Mouse (Mus musculus): ENCODE measurements around the gene Scd2. TPM values are rescaled to one million over a fixed set of nuclear protein-coding genes. Genes with fewer than 3 reads are reported as not detected.

Scd2 gene
- polyA plus RNA-seq, 1 experiment from 2014 or later = 51.1 TPM

DNA sequence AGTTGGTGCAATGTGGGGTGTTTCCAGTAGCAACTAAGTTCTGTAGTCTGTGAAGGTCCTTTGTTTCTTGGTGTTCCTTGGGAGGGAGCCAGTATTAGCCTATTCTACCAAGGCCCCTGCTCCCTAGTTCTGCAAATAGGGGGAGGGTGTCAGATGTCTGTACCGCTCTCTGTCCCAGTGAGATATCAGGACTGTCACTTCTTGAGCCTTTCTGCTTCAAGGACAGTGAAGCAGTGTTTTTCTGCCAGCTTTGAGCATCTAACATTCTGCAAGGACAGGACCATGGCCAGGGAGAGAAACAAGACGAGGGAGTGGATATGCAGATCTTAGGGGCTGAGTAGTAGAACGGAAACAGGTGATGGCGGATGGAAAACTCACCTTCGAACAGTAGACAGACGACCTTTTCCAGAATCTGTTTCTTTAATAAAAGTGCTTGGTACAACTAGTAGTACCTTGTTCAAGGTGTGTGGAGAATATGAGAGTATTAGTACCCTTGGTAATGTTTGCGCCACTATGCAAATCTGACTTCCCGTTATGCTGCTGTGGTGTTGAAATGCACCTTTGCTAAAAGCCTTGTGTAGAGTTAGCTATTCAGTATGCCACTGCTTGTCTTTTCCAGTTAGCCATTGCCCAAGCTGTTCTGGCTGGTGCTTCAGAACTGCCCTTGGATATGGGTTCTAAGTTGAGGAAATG lies 3.7 kb downstream of the Scd2 start:
- peak overlapping the region; percentile 21; the same call in 1 of the 2 replicates for H3K27ac ChIP-seq
- H3K79me2 ChIP-seq (ENCODE audit: inconsistent target) = peaks cover 81% of the 10 kb centered on the region
- 54% methylated on average over 8 of the region's 8 CpGs for WGBS (ENCODE audit: missing documents)
- peak overlapping the region; percentile 99 for H3K4me3 ChIP-seq (ENCODE audit: inconsistent target)
- H3K36me3 ChIP-seq (ENCODE audit: inconsistent target) = peaks cover 10% of the 10 kb centered on the region; the same call in 1 of the 2 replicates

DNA sequence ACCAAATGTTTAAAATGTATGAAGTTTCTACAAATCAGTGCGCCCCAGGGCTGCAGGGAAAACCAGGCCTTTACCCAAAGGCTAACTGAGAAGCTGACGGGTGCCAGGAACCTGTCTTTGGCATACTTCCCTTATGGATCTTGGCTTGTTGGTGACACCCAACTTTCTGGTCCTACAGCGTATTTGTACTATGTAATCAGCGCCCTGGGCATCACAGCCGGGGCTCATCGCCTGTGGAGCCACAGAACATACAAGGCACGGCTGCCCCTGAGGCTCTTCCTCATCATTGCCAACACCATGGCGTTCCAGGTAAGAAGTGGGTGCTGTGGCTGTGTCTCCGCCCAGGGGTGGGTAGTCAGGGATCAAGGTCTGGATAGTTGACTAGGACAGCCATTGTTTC lies 4.4 kb downstream of the Scd2 start:
- WGBS (ENCODE audit: missing documents) = 76% methylated on average over 9 of the region's 9 CpGs
- Histone ChIP-seq H3K36me3 (ENCODE audit: inconsistent target) (peaks cover 14% of the 10 kb centered on the region; the same call in 1 of the 2 replicates), H3K4me3 (ENCODE audit: inconsistent target) (peak overlapping the region; percentile 99), H3K79me2 (ENCODE audit: inconsistent target) (peaks cover 87% of the 10 kb centered on the region), H3K27ac (peak overlapping the region; percentile 2; the same call in 1 of the 2 replicates)

DNA sequence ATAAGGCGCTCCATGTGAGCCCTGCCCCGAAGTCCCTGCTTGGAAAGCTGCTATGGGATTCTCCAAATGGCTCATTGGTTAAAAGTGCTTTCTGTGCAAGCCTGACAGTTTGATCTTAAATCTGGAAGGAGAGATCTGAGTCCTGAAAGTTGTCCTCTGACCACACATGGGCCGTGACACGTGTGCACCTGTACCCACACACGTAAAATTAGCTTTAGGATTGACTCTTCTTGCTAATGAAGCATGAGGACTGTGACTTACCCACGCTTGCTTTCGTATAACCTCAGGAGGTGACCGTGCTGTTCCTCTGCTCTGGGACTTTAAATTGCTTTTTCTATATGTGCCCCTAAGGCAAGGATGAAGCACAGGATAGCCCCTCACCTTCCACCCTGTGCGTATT lies 5.6 kb downstream of the Scd2 start:
- Histone ChIP-seq H3K36me3 (ENCODE audit: inconsistent target) (peaks cover 24% of the 10 kb centered on the region), H3K79me2 (ENCODE audit: inconsistent target) (peaks cover 98% of the 10 kb centered on the region), H3K27ac (no peak overlapping the region), H3K4me3 (ENCODE audit: inconsistent target) (peak overlapping the region; percentile 99)
- WGBS (ENCODE audit: missing documents) = 95% methylated on average over 9 of the region's 9 CpGs

DNA sequence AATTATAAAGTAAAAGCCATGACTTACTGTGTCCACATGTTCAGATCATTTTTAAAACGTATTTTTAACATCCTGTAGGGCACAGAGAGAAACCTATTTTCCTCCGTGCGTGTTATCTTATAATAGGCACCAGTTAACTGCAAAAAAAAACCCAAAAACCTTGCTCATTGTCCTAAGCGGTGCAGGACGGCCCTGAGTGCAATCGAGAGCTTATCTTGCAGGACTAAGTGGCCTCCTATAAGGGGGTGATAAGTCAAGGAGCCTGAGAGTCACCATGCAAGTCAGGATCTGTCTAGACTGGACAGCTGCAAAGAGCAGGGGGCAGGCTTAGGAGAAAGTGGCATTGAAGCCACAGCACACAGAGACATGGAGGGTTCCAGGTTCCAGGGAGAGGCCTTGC lies 6.4 kb downstream of the Scd2 start:
- no peak overlapping the region for H3K27ac ChIP-seq
- 85% methylated on average over 6 of the region's 6 CpGs for WGBS (ENCODE audit: missing documents)
- no peak overlapping the region for H3K4me3 ChIP-seq (ENCODE audit: inconsistent target)

DNA sequence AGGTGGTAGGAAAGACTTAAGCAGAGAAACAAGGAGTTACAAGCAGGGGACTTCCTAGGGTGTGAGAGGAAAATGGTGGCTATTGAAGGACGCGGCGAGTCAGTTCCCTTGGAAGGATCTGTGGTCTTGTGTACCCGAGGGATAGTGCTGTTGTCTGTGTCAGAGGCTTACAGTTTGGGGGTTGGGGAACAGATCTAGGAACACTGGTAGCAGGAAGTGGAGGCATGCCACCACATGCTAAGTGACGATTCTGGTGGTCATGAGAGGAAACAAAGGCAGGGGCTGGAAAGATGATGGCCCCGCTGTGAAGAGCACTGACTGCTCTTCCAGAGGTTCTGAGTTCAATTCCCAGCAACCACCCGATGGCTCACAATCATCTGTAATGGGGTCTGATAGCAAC lies 7.0 kb downstream of the Scd2 start:
- H3K27ac ChIP-seq = no peak overlapping the region
- WGBS (ENCODE audit: missing documents) = 59% methylated on average over 6 of the region's 7 CpGs
- H3K4me3 ChIP-seq (ENCODE audit: inconsistent target) = no peak overlapping the region
- H3K36me3 ChIP-seq (ENCODE audit: inconsistent target) = peaks cover 37% of the 10 kb centered on the region
- H3K79me2 ChIP-seq (ENCODE audit: inconsistent target) = peaks cover 98% of the 10 kb centered on the region

More for the DNA sequence above, 6.4 kb downstream of the Scd2 start:
- Histone ChIP-seq H3K36me3 (ENCODE audit: inconsistent target) (peaks cover 32% of the 10 kb centered on the region), H3K79me2 (ENCODE audit: inconsistent target) (peaks cover 98% of the 10 kb centered on the region)

DNA sequence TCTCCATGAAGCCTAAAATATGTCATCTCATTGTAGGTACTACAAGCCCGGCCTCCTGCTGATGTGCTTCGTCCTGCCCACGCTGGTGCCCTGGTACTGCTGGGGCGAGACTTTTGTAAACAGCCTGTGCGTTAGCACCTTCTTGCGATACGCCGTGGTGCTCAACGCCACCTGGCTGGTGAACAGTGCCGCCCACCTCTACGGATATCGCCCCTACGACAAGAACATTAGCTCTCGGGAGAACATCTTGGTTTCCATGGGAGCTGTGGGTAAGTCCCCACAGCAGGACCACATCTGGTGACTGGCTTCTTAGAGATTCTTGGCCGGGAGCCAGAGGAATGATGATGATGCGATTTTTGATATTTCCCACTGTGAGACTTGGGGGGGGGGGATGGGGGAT lies 7.7 kb downstream of the Scd2 start:
- 80% methylated on average over 16 of the region's 16 CpGs for WGBS (ENCODE audit: missing documents)
- peaks cover 38% of the 10 kb centered on the region for H3K36me3 ChIP-seq (ENCODE audit: inconsistent target)
- H3K4me3 ChIP-seq (ENCODE audit: inconsistent target) = no peak overlapping the region
- H3K79me2 ChIP-seq (ENCODE audit: inconsistent target) = peaks cover 98% of the 10 kb centered on the region
- no peak overlapping the region for H3K27ac ChIP-seq

DNA sequence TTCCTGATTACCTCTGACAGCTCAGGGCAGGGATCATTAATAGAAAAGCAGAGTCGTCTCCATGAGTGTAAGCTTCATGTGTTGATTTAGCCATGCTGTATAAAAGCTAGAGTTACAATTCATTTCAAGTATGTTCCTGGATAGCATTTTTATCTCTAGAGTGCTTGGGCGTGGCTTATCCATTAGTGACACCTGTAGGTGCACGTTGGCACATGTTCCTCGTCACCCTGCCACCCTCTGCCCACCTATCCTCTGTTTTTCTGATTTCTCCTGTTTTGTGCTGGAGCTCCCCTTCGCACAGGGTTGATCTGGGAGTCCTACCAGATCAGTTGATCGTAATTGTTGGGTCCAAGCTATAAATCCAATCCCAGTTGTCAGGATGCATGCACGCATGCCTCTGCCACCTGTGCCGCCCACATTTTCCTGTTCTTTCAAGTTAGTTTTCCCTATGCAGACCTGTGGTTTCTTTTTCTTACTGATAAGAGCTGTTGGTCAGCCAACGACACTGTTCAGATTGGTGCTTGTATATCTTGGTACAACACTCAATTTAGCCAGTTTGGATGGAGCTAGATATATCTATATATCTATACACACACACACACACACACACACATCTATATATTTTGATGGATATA lies 8.3 kb downstream of the Scd2 start:
- no peak overlapping the region for H3K4me3 ChIP-seq (ENCODE audit: inconsistent target)
- WGBS (ENCODE audit: missing documents) = 86% methylated on average over 9 of the region's 9 CpGs
- H3K79me2 ChIP-seq (ENCODE audit: inconsistent target) = peaks cover 95% of the 10 kb centered on the region
- H3K36me3 ChIP-seq (ENCODE audit: inconsistent target) = peaks cover 38% of the 10 kb centered on the region
- H3K27ac ChIP-seq = no peak overlapping the region

DNA sequence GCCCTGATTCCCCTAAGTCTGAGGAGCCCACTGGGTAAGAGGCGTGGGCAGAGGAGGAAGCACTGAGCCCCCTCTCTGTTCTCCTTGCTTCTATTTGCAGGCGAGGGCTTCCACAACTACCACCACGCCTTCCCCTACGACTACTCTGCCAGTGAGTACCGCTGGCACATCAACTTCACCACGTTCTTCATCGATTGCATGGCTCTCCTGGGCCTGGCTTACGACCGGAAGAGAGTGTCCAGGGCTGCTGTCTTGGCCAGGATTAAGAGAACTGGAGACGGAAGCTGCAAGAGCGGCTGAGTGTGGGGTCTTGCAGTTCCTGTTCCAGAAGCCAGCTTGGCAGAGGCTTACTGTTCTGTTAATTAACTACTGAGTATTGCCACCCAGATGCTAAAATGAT lies 9.4 kb downstream of the Scd2 start:
- Histone ChIP-seq H3K79me2 (ENCODE audit: inconsistent target) (peaks cover 84% of the 10 kb centered on the region), H3K36me3 (ENCODE audit: inconsistent target) (peaks cover 38% of the 10 kb centered on the region), H3K4me3 (ENCODE audit: inconsistent target) (no peak overlapping the region), H3K27ac (no peak overlapping the region)
- 90% methylated on average over 11 of the region's 11 CpGs for WGBS (ENCODE audit: missing documents)

DNA sequence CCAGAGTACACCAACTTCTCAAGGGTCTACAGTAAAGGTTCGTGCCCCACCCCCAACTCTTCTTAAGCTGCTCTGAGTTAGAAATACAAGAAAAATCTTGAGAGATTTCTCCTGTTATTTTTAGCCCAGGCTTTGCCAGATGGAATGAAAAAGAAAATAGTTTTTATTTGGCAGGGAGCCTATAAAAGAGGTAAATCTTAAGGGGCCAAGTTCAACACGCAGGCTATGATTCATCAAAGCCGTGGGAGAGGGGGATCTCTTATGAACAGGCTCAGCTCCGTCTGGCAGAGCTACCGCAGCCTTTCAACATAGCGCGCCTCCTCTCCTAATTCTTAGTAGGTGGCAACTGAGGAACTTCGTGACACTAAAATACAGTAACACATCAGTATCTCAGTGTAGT lies 10.0 kb downstream of the Scd2 start:
- peaks cover 78% of the 10 kb centered on the region for H3K79me2 ChIP-seq (ENCODE audit: inconsistent target)
- H3K4me3 ChIP-seq (ENCODE audit: inconsistent target) = no peak overlapping the region
- H3K36me3 ChIP-seq (ENCODE audit: inconsistent target) = peaks cover 38% of the 10 kb centered on the region
- no peak overlapping the region for H3K27ac ChIP-seq
- WGBS (ENCODE audit: missing documents) = 94% methylated on average over 8 of the region's 8 CpGs

DNA sequence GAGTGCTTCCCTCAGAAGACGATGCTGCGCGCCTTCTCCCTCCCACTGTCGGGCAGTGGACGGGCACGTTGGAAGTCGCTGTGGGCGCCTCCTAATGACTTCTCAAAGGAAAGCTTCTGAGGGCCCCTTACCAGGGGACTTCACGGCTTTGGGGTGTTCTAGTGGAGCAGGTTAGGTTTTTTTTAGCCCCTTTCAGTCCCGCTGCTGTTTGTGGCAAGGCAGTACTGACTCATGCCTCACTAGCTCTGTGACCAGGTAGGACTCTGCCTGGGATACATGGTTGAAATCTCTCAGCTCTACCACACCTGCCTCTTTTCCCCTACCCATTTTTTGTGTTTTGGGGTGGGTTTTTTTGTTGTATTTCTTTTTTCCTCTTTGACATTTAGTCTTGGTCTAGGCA lies 10.9 kb downstream of the Scd2 start:
- H3K4me3 ChIP-seq (ENCODE audit: inconsistent target) = no peak overlapping the region
- H3K79me2 ChIP-seq (ENCODE audit: inconsistent target) = peaks cover 69% of the 10 kb centered on the region
- 87% methylated on average over 10 of the region's 10 CpGs for WGBS (ENCODE audit: missing documents)
- no peak overlapping the region for H3K27ac ChIP-seq
- H3K36me3 ChIP-seq (ENCODE audit: inconsistent target) = peaks cover 38% of the 10 kb centered on the region

DNA sequence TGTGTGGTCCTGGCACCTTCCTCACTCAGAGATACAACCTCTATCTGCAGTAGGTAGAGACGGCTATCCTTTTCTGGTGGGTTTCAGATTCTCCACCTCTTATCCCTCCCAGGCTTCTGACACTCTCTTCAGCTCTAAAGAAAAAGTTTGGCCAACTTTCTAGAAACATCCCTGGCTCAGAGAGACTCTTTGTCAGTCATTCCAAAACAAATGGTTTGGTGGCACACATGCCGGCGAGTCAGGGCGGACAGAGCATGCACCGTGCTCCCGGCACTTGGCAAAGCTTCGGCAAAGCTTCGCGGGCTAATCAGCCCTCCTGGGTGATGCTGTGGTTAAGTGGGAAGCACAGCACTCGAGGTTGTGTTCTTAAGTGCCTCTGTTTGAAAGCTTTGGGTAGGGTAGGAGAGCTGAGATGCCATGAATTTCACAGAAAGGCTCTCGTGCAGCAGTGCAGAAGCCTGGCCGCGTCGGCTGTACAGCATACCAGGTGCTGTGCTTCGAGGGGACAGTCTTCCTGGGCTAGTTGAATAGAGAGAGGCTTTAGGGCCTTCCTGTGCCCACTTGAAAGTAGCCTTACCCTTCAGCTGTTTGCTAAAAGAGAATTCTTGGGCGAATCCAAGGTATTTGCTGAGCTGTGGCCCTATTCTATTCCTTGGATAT lies 11.5 kb downstream of the Scd2 start:
- H3K79me2 ChIP-seq (ENCODE audit: inconsistent target) = peaks cover 63% of the 10 kb centered on the region
- 92% methylated on average over 16 of the region's 16 CpGs for WGBS (ENCODE audit: missing documents)
- H3K4me3 ChIP-seq (ENCODE audit: inconsistent target) = no peak overlapping the region
- no peak overlapping the region for H3K27ac ChIP-seq
- peaks cover 38% of the 10 kb centered on the region for H3K36me3 ChIP-seq (ENCODE audit: inconsistent target)

DNA sequence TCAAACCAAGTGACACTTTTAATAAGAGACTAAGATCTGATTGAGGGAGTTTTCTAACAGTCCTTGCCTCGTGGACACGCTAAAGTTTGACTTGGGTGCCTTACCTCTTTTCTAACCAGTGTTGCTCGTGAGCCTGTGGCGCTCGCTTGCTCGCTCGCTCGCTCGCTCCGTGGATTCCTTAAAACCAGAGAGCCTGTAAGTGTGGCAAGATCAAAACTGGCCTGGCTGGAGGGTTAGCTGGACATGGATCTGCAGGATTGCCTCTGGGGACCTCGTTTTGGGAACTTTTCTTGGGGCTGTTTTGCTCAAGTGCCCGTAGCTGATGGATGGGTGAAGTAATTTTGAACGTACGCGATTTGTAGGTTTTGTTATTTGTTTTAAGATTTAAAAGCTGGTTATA lies 12.2 kb downstream of the Scd2 start:
- no peak overlapping the region for H3K4me3 ChIP-seq (ENCODE audit: inconsistent target)
- H3K27ac ChIP-seq = no peak overlapping the region
- 91% methylated on average over 13 of the region's 15 CpGs for WGBS (ENCODE audit: missing documents)
- peaks cover 38% of the 10 kb centered on the region for H3K36me3 ChIP-seq (ENCODE audit: inconsistent target)
- peaks cover 56% of the 10 kb centered on the region for H3K79me2 ChIP-seq (ENCODE audit: inconsistent target)

DNA sequence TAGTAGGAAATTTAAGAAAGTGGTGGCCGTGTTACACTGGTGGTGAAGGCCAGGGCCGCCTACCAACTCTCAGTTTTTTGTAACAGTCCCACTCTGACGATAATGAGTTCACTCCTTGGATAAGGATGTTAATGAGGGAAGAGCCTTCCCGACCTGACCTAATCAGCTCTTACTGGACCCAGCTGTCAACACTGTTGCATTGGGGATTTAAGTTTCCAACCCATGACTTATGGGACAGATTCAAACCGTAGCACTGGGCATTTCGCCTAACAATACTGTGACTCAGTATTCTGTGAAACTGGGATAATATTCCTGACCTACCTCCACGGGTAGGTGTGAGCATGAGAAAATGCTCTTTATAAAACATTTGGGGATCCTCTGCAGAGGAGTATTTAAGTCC lies 12.7 kb downstream of the Scd2 start:
- WGBS (ENCODE audit: missing documents) = 92% methylated on average over 7 of the region's 7 CpGs
- Histone ChIP-seq H3K79me2 (ENCODE audit: inconsistent target) (peaks cover 52% of the 10 kb centered on the region), H3K27ac (no peak overlapping the region), H3K4me3 (ENCODE audit: inconsistent target) (no peak overlapping the region), H3K36me3 (ENCODE audit: inconsistent target) (peaks cover 35% of the 10 kb centered on the region)

DNA sequence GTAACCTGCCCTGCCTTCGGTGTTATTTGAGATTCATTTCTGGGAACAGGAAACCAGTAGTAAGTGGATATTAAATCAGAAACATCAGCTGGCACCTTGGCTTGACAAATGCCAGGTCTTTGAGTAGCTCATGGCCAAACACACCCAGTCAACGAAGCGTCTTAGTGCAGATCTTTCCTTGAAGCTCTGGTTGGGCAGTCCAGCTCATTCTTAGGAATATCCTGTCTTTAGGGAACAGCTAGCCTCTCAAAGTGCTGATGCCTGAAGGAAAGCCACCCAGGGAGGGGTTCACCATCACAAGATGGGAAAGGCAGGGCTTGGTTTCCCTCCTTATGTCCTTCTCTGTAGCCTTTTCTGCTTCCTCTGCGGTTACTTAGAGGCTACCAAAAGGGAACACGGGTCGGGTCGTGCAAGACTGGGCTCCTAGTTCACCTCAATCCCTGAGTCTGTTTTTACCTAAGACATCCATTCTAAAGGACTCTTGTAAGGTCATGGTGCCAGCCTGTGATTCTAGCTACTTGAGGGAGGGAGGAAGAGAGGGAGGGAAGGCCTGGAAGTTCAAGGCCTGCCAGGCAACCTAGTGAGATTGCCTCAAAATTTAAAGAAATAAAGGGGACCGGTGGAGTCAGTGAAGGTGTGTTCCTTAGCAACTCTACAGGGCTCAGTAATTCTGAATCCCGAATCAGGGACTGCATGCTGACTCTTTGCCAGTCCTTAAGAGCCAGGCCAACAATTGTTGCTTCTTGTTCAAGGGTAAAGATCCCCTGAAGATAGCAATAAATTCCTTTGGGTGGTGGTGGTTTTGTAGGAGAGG lies 13.8 kb downstream of the Scd2 start:
- Histone ChIP-seq H3K36me3 (ENCODE audit: inconsistent target) (peaks cover 28% of the 10 kb centered on the region), H3K79me2 (ENCODE audit: inconsistent target) (peaks cover 42% of the 10 kb centered on the region), H3K4me3 (ENCODE audit: inconsistent target) (no peak overlapping the region), H3K27ac (no peak overlapping the region)
- WGBS (ENCODE audit: missing documents) = 86% methylated on average over 9 of the region's 9 CpGs

All from macrophage (primary cell).